Mouse (Mus musculus) heart, embryonic 12.5 days (tissue): Measurements from ENCODE around the gene Dgki. TPM values are rescaled to one million over a fixed set of nuclear protein-coding genes. Genes with fewer than 3 reads are reported as not detected.

Source experiments
- ATAC-seq: fragments of 200-750 bp; cut with Nextera tagmentation; 2 replicates; pipeline ENCODE4 v1.8.0; 2017; ENCODE audit warnings: moderate TSS enrichment, moderate library complexity; ENCODE audit not compliant: insufficient number of reproducible peaks, low FRiP score
- H3K27ac ChIP-seq: fragments of 300-500 bp; sonication (generic); 2 replicates; pipeline ENCODE4 v1.5.1; 2016; ENCODE audit warnings: mild to moderate bottlenecking, moderate library complexity; ENCODE audit not compliant: poor library complexity, severe bottlenecking
- H3K27me3 ChIP-seq: fragments of 300-500 bp; sonication (generic); replicated peaks from 2 replicates; pipeline ENCODE4 v1.6.1; 2016; ENCODE audit warnings: mild to moderate bottlenecking, moderate library complexity
- H3K36me3 ChIP-seq: fragments of 300-500 bp; sonication (generic); 2 replicates; pipeline ENCODE4 v1.6.1; 2016; ENCODE audit warnings: mild to moderate bottlenecking, moderate library complexity
- H3K4me1 ChIP-seq: fragments of 300-500 bp; sonication (generic); replicated peaks from 2 replicates; pipeline ENCODE4 v1.6.1; 2016; ENCODE audit warnings: mild to moderate bottlenecking
- H3K4me2 ChIP-seq: fragments of 300-500 bp; sonication (generic); 2 replicates; pipeline ENCODE4 v1.6.1; 2016; ENCODE audit warnings: mild to moderate bottlenecking, moderate library complexity
- H3K4me3 ChIP-seq: fragments of 300-500 bp; sonication (generic); 2 replicates; pipeline ENCODE4 v1.5.1; 2016; ENCODE audit warnings: mild to moderate bottlenecking
- H3K9ac ChIP-seq: fragments of 300-500 bp; sonication (generic); 2 replicates; pipeline ENCODE4 v1.6.1; 2016; ENCODE audit warnings: mild to moderate bottlenecking, moderate library complexity
- H3K9me3 ChIP-seq: fragments of 300-500 bp; sonication (generic); replicated peaks from 2 replicates; pipeline ENCODE4 v1.6.1; 2016; ENCODE audit warnings: mild to moderate bottlenecking, moderate library complexity
- WGBS: fragments of 180-500 bp; shearing (Covaris S2); methylation state at CpG from one replicate; pipeline ENCODE4 v1.1.7; 2016; 5-methylcytosine and 5-hydroxymethylcytosine counted together
- polyA plus RNA-seq: library from polyadenylated mRNA; unstranded; fragments of >200 nt; fragmentation: Nextera tagmentation; extraction: Ambion mirVana; gene quantifications from 2 replicates; pipeline ENCODE4 v1.2.1, GENCODE M21; 2016

Gene Dgki
- polyA plus RNA-seq, 1 experiment from 2014 or later, result 0.84 TPM

GRCm38 (mm10) chr6:37202901-37203300 lies 97.1 kb downstream of the Dgki start:
- Histone ChIP-seq H3K4me3 (no peak overlapping the region), H3K36me3 (no peaks in the 10 kb centered on the region), H3K27me3 (no peaks in the 10 kb centered on the region), H3K27ac (no peak overlapping the region), H3K4me1 (peaks cover 32% of the 10 kb centered on the region), H3K4me2 (no peak overlapping the region), H3K9ac (no peak overlapping the region), H3K9me3 (no peaks in the 10 kb centered on the region)
- no peak; the same call in 1 of the 2 replicates for ATAC-seq
- 53% methylated on average over 4 of the region's 4 CpGs for WGBS

GRCm38 (mm10) chr6:37200840-37201239 lies 99.1 kb downstream of the Dgki start:
- Histone ChIP-seq H3K4me1 (peaks cover 49% of the 10 kb centered on the region), H3K36me3 (no peaks in the 10 kb centered on the region), H3K4me2 (no peak overlapping the region), H3K27ac (no peak overlapping the region), H3K9me3 (no peaks in the 10 kb centered on the region), H3K4me3 (no peak overlapping the region), H3K27me3 (no peaks in the 10 kb centered on the region), H3K9ac (no peak overlapping the region)
- 54% methylated on average over 5 of the region's 5 CpGs for WGBS
- ATAC-seq, result no peak

- H3K27me3 ChIP-seq, result no peaks in the 10 kb centered on the region
- 84% methylated on average over 3 of the region's 3 CpGs for WGBS
- ATAC-seq, result no peak
- H3K4me1 ChIP-seq, result peaks cover 50% of the 10 kb centered on the region
- H3K4me3 ChIP-seq, result no peak overlapping the region
- no peaks in the 10 kb centered on the region for H3K36me3 ChIP-seq
- no peak overlapping the region for H3K9ac ChIP-seq
- H3K9me3 ChIP-seq, result no peaks in the 10 kb centered on the region
- H3K27ac ChIP-seq, result no peak overlapping the region
- no peak overlapping the region for H3K4me2 ChIP-seq
These were observed 100.5 kb downstream of the Dgki start for GRCm38 (mm10) chr6:37199502-37199901.

GRCm38 (mm10) chr6:37197745-37198144 lies 102.2 kb downstream of the Dgki start:
- Histone ChIP-seq H3K36me3 (no peaks in the 10 kb centered on the region), H3K9me3 (no peaks in the 10 kb centered on the region), H3K4me2 (no peak overlapping the region), H3K27me3 (no peaks in the 10 kb centered on the region), H3K27ac (no peak overlapping the region), H3K4me3 (no peak overlapping the region), H3K9ac (no peak overlapping the region), H3K4me1 (peaks cover 43% of the 10 kb centered on the region)
- no peak for ATAC-seq
- 65% methylated on average over 13 of the region's 13 CpGs for WGBS

- Histone ChIP-seq H3K4me1 (peaks cover 37% of the 10 kb centered on the region), H3K4me2 (peak overlapping the region; percentile 17; the same call in 1 of the 2 replicates), H3K36me3 (no peaks in the 10 kb centered on the region), H3K9ac (no peak overlapping the region), H3K9me3 (no peaks in the 10 kb centered on the region), H3K27ac (peak overlapping the region; percentile 79), H3K27me3 (no peaks in the 10 kb centered on the region), H3K4me3 (no peak overlapping the region)
- WGBS, result 37% methylated on average over 5 of the region's 5 CpGs
- no peak for ATAC-seq
These were observed 103.1 kb downstream of the Dgki start for GRCm38 (mm10) chr6:37196870-37197269.

GRCm38 (mm10) chr6:37195766-37196165 lies 104.2 kb downstream of the Dgki start:
- 65% methylated on average over 4 of the region's 4 CpGs for WGBS
- H3K4me2 ChIP-seq, result no peak overlapping the region
- H3K9ac ChIP-seq, result no peak overlapping the region
- ATAC-seq, result no peak
- H3K9me3 ChIP-seq, result no peaks in the 10 kb centered on the region
- no peak overlapping the region for H3K4me3 ChIP-seq
- H3K36me3 ChIP-seq, result no peaks in the 10 kb centered on the region
- 0 out of 2 replicates have a peak overlapping the region, but pooled peaks have one; percentile 79 for H3K27ac ChIP-seq
- H3K4me1 ChIP-seq, result peaks cover 28% of the 10 kb centered on the region
- no peaks in the 10 kb centered on the region for H3K27me3 ChIP-seq

GRCm38 (mm10) chr6:37181961-37182360 lies 118.0 kb downstream of the Dgki start:
- no peak overlapping the region for H3K4me3 ChIP-seq
- ATAC-seq, result no peak
- no peak overlapping the region for H3K9ac ChIP-seq
- H3K27me3 ChIP-seq, result no peaks in the 10 kb centered on the region
- no peaks in the 10 kb centered on the region for H3K36me3 ChIP-seq
- WGBS, result 74% methylated on average over 4 of the region's 4 CpGs
- H3K9me3 ChIP-seq, result no peaks in the 10 kb centered on the region
- H3K27ac ChIP-seq, result no peak overlapping the region
- H3K4me1 ChIP-seq, result 0 out of 2 replicates have a peak, but pooled peaks cover 3% of the 10 kb centered on the region
- no peak overlapping the region for H3K4me2 ChIP-seq

- Histone ChIP-seq H3K4me1 (no peaks in the 10 kb centered on the region), H3K9me3 (0 out of 2 replicates have a peak, but pooled peaks cover 2% of the 10 kb centered on the region), H3K27me3 (no peaks in the 10 kb centered on the region), H3K4me2 (no peak overlapping the region), H3K36me3 (no peaks in the 10 kb centered on the region), H3K4me3 (no peak overlapping the region), H3K27ac (no peak overlapping the region), H3K9ac (no peak overlapping the region)
- 82% methylated on average over 12 of the region's 12 CpGs for WGBS
- ATAC-seq, result no peak
These were observed 128.7 kb downstream of the Dgki start for GRCm38 (mm10) chr6:37171149-37171832.

- WGBS, result 72% methylated on average over 3 of the region's 3 CpGs
These were observed 141.1 kb downstream of the Dgki start for GRCm38 (mm10) chr6:37158880-37159279.

GRCm38 (mm10) chr6:37154051-37154450 lies 145.9 kb downstream of the Dgki start:
- Histone ChIP-seq H3K9ac (no peak overlapping the region), H3K27ac (no peak overlapping the region), H3K4me1 (no peaks in the 10 kb centered on the region), H3K36me3 (no peaks in the 10 kb centered on the region), H3K4me3 (no peak overlapping the region), H3K4me2 (no peak overlapping the region), H3K9me3 (no peaks in the 10 kb centered on the region), H3K27me3 (no peaks in the 10 kb centered on the region)
- WGBS, result 88% methylated on average over 1 of the region's 1 CpGs
- ATAC-seq, result no peak

More at GRCm38 (mm10) chr6:37158880-37159279, 141.1 kb downstream of the Dgki start:
- H3K9ac ChIP-seq, result no peak overlapping the region
- no peak overlapping the region for H3K4me3 ChIP-seq
- no peaks in the 10 kb centered on the region for H3K9me3 ChIP-seq
- no peak overlapping the region for H3K27ac ChIP-seq
- H3K4me2 ChIP-seq, result no peak overlapping the region
- H3K27me3 ChIP-seq, result no peaks in the 10 kb centered on the region
- H3K36me3 ChIP-seq, result no peaks in the 10 kb centered on the region
- no peak for ATAC-seq
- H3K4me1 ChIP-seq, result no peaks in the 10 kb centered on the region

GRCm38 (mm10) chr6:37150483-37150882 lies 149.5 kb downstream of the Dgki start:
- WGBS, result 73% methylated on average over 2 of the region's 2 CpGs
- H3K36me3 ChIP-seq, result no peaks in the 10 kb centered on the region
- H3K27ac ChIP-seq, result no peak overlapping the region
- H3K27me3 ChIP-seq, result no peaks in the 10 kb centered on the region
- H3K9ac ChIP-seq, result no peak overlapping the region
- H3K9me3 ChIP-seq, result no peaks in the 10 kb centered on the region
- H3K4me3 ChIP-seq, result no peak overlapping the region
- no peak for ATAC-seq
- no peak overlapping the region for H3K4me2 ChIP-seq
- no peaks in the 10 kb centered on the region for H3K4me1 ChIP-seq

GRCm38 (mm10) chr6:37150038-37150437 lies 149.9 kb downstream of the Dgki start:
- no peaks in the 10 kb centered on the region for H3K9me3 ChIP-seq
- no peaks in the 10 kb centered on the region for H3K27me3 ChIP-seq
- no peak overlapping the region for H3K4me3 ChIP-seq
- no peak overlapping the region for H3K27ac ChIP-seq
- 64% methylated on average over 4 of the region's 4 CpGs for WGBS
- H3K4me2 ChIP-seq, result no peak overlapping the region
- H3K36me3 ChIP-seq, result no peaks in the 10 kb centered on the region
- ATAC-seq, result no peak
- H3K4me1 ChIP-seq, result peaks cover 4% of the 10 kb centered on the region; the same call in 1 of the 2 replicates
- no peak overlapping the region for H3K9ac ChIP-seq
